Mouse (Mus musculus): ENCODE results near the gene Slc9a9.

The Slc9a9 gene

DNA sequence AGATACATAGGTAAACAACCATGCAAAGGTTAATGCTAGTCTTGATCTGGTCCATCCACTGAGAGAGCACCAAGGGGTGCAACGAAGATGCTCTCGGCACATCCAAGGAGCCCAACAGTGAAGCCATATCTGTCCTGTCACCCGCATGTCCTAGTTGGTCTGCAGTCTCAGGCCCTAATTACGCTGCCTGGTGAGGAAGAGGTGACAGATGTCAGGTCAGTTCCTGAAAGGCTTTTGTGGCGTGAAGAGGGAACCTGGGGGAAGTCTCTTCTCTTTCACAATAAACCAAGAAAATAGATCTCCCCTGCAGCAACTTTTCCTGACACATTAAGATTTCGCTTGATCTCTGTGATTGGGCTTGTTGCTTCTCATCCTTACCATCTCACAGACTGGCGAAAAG, 277.5 kb downstream of the Slc9a9 start:
- DNase-seq (ENCODE audit: low spot score in 2 of 2), result no peak

DNA sequence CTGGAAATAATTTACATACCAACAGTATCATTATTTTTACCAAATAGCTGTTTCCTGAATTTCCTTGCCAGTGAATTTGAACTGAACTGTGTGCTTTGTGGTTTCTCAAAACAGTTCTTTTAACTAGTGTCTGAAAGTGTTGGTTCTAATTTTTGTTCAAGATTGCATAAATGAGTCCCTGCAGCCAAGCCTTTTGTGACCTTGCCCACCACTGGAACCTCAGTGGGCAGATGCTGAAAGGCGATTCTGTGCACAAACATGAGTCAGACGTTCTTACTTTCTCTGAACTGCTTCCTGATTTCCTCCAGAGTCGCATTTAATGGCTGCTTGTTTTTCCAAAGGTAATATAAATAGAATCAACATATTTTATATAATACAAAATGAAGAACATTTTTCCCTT, 281.0 kb downstream of the Slc9a9 start:
- DNase-seq (ENCODE audit: low spot score in 2 of 2), result no peak

DNA sequence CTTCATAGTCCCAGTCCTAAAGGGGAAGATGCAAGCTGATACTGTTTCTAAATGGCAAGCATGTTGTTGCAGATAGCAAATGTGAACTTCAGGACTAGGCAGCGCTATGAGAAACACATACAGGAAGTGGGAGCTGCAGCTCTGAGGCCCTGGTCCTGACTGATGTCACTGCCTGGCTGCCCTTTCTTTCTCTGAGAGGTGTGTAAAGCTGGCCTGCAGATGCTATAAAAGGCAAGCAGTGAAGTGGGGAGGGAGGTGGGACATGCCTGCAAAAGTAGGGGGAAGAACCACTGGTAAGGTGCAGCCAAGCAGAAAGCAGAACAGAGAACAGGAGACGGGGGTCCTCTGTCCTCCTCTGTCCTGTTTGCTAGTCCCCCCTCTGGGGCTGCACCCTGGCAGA, 285.9 kb downstream of the Slc9a9 start:
- DNase-seq (ENCODE audit: low spot score in 2 of 2), result no peak

DNA sequence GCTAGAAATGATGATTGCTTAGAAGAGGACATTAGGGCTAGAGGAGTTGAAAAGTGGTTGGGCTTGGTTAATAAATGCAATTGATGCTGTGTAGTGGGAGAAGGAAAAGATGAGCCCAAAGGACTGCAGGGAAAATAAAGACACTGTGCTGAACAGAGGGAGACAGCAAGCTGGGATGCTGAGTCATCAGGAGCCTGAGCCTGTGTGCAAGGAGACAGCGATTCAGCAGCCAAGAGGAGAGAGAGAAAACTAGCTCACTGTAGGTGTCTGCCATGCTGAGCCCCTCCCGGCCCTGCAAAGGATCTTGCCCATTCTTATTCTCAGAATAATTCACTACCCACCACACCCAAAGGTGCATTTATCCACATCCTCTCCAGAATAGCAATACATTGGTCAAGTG, 288.7 kb downstream of the Slc9a9 start:
- DNase-seq (ENCODE audit: low spot score in 2 of 2), result no peak

DNA sequence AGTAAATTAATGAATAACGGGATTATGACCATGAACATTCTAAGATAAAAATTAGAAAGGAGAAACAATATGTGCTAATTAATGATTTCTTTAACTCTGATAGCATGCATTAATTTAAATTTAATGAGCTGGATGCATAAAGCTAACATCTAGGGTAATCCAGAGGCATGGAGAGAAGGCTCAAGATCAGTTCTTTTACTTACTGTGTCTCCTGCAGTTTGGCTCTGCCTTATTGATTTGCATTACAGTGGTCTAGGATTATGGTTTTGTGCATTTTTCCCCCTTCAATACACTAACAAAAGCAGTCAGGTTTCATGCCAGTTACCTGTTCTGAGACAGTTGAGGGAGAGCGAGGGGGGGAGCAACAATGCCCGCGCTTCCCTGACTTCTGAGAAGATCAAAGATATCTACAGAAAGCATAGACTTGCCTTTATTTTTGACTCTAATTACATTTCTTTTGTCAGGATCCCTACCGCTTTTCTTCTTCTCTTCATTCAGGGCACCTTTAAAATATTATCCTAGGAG, 298.9 kb downstream of the Slc9a9 start:
- no peak for DNase-seq (ENCODE audit: low spot score in 2 of 2)

DNA sequence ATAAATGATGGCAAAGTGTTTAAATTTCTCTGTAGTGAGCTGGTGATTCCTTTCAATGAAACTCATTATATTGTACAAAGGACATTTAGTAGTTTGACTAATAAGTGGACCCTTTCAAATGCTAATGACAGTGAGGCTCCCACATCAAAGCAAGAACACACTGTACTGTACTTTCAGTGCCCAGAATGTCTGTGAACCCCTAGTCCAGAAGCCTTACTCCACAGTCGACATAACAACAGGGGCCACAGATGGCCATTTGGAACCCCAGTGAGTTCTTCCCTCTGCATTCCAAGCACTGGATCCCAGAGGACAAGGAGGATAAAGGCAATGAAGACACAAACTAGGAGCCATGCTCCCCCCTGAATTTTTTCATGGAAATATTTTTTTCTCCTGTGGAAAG, 299.4 kb downstream of the Slc9a9 start:
- peak in 1 of 2 experiments; percentile 24 for DNase-seq (ENCODE audit: low spot score in 2 of 2)

DNA sequence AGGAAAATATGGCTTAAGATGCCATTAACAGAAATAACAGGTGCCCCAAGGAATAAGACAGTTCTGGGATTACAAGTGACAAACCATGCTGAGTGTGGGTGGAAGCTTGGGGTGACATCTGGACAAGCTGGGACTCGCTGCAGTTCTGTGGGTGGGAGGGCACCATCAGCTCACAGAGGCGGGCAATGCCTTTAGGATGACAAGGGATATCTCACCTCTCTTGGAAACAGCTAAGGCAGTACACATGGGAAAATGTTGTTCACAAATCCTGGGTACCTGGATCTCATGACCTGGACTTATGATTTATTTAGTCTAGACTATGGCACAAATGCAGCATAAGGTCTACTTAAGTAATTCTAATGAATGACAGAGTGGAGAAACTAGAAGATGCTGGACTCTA, 302.3 kb downstream of the Slc9a9 start:
- no peak for DNase-seq (ENCODE audit: low spot score in 2 of 2)

DNA sequence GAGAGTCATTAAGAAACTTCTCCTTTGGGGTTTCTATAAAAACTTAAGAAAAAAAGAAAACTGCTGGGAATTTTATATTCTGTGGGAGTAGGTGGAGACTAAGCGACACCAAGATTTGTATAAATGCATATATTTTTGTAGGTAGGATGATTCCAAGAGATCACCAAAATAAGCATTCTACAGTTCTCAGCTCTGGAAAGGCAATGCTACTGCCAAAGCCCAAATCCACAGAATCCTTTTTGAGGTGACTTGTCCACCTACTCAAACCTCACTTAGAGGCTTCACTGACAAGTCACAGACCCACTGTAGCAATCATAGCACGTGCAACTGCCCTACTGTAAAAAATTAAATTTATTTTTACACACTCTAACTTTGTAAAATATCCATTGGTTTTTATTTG, 303.0 kb downstream of the Slc9a9 start:
- no peak for DNase-seq (ENCODE audit: low spot score in 2 of 2)

DNA sequence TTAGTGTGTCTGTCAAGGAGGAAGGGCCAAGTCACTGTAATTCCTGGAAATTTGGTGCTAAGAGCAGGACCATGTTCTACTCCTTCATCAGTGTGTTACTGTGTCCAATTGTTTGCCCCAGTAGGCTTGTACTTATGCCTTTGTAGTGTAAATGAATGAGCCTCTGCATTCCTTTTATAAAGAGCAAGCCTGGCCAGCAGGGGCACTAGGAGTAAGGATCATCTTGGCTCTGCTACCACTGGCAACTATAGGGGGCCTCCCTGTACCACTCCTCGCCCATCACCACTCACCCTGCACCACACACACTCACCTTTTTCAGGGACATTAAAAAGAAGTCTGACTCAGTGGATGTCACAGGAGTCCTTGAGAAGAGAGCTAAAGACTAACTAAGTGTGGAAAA, 306.5 kb downstream of the Slc9a9 start:
- DNase-seq (ENCODE audit: low spot score in 2 of 2), result no peak

DNA sequence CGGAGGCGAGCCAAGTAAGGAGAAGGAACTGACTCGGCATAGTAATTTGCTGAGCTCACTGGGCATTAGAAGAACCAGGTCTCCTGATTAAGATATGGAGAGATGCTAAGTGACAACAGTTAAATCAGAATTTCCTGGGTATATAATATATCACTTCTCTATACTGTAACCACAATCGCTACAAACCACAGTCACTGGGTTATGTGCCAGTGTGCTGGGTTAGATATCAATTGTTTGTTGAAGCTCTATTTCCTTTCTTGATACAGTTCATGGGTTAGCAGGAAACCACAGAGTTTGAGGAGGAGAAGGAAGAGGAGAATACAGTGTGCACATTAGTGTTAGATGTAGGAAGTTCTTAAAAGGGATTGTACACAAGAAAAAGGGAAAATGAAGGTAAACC, 323.9 kb downstream of the Slc9a9 start:
- no peak for DNase-seq (ENCODE audit: low spot score in 2 of 2)

DNA sequence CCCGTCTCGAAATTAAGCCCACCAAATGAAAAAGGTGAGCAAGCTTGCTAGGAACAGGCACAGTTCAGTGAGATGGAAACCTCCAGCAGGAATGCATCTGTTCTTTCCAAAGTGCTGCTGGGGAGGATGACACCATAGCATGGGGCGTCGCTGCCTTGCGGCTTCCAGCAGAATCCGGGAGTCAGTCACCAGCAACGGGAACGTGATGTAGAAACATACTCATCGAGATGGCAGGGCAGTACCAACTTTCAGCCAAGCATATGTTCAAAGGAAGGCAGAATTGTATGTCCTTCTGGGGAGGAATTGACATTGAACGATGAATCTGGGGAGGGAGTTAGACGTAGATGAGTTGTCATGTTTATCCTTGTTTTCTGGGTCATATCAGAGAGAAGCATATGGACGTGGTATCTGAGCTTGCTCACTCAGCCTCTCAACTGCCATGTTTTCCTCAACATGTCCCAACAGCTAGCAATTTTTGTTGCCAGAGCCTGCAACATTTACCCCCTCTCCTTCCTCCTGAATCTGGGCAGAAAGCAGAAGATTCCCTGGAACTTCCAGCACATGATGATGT, 350.5 kb downstream of the Slc9a9 start:
- no peak for DNase-seq (ENCODE audit: low spot score in 2 of 2)

DNA sequence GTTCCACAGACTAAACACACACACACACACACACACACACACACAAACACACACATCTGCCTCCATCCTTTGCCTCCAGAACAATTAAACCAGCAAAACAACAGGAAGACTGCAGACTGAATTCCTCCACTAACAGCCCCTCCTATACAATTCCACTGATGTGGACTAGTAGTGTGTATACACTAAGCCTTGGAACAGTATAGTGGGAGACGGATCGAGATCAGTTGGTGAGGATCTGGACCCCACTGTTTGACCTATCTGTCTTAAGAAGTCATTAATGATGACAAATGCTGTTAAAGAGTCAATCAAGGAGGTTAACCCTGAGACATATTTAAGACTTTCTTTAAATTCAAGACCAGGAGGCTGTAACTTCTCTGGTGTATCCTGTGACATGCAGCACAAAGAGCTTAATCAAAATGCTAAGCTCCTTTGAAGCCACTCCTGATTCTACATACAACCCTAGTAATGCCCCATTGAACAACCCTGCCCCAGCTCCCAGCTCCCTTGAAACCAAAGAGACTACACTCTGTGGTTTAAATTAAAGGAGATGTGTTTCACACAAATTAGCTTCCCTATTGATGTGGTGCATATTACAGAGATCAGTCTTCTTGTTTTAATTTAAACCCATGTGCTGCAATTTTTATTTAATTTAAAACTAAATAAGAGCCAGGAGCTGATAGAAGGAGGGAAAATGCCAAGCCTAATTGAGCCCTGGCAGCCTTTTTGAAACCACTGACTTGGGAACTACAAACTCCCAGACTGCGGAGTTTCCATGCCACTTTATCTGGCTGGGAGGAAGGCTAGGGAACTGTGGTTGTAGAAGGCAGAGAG, 364.6 kb downstream of the Slc9a9 start:
- DNase-seq (ENCODE audit: low spot score in 2 of 2), result no peak

DNA sequence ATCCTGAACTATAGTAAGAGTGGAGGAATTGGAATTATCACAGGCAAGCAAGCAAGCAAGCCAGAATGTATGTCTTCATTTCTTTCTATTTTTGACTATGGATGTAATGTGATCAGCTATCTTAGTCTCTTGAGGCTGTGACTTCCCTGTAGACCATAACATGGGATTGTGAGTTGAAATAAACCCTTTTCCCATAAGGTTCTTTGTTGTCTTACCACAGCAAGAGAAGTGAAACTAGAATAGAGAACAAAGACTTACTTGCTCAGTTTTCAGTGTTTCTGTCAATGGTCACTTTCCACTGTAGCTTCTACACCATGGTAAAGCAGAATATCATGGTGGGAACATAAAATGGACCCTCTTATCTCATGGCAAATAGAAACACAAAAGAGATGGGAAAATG, 366.5 kb downstream of the Slc9a9 start:
- no peak for DNase-seq (ENCODE audit: low spot score in 2 of 2)

DNA sequence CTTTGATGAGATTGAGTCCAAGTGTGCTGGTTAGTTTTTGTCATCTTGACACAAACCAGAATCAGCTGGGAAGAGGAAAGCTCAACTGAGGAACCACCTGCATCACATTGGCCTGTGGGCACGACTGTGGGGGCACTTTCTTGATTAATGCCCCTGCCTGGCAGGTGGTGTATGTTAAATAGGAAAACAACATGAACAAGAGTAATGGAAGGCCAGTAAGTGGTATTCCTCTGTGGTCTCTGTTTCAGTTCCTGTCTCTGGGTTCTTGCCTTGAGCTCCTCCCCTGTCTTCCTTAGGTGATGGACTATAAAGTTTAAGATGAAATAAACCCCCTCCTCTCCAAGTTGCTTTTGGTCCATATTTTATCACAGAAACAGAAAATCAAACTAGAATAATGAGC, 372.7 kb downstream of the Slc9a9 start:
- DNase-seq (ENCODE audit: low spot score in 2 of 2), result no peak

DNA sequence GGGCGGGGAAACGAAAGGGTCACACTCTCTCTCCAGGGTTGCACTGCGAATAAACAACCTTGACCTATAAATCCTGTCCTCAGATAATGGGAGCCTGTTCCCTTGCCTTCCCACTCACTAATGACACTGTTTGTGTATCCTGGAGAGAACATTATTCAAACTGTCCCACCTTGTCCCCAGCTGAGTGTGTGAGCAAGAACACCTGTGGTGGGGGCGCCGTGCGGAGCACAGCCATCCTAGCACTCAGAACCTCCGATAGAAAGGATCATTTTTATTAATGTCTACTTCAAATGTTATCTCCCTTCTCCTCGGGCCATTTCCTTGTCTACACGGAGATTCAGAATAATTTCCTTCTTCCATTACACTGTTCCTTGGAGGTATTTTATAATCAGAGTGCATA, 382.5 kb downstream of the Slc9a9 start:
- DNase-seq (ENCODE audit: low spot score in 2 of 2), result no peak

DNA sequence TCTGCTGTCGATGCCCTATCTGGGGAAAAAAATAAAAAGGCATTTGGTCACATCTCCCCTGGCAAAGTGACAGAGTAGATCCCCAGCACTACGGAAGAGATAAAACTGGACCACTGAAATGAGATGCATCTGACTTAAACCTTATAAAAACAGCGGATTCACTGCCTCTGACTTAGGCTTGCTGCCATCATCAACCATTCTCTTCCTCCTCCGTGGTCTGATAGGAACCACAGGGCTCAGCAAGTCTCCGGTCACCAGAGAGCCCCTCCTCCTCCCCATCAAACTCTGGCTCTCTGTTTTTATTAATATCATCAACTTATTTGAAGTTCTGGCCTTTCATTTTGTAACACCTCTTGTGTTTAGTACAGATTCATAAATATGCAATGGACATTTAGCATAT, 383.5 kb downstream of the Slc9a9 start:
- DNase-seq (ENCODE audit: low spot score in 2 of 2), result no peak

DNA sequence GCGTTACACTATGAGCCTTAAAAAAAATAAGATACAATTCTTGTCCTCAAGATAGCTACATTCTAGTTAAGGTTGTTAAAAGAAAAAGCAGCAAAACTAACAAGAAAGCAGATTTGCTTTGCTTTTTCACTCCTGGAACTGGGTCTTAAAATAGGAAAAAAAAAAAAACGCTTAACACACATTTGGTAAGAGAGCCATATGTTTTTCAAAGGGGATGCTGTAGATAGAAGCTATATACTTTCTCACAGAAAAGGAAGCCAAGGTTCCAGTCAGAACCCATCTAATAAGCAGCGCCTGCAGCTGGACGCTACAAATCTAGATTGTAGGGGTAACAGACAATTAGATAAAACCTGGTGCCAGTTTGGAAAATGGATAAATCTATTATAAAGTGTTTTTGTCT, 386.1 kb downstream of the Slc9a9 start:
- DNase-seq (ENCODE audit: low spot score in 2 of 2), result no peak

DNA sequence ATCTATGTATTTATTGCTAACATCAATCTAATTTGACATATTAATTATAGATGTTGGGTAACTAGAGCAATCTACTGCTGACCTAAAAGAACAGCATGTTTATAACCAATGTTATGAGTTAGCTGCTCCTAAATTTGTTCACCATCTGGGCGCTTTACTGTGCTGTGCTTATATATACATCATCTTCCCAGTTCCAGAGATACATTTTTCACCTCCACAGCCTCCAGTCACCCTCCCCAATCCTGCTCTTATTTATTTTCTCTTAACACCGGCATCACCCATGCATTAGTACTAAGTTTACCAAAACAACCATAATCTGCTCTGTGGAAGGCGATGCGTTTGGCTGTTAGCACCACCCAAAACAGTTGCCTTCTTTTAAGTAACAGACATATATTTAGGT, 391.0 kb downstream of the Slc9a9 start:
- no peak for DNase-seq (ENCODE audit: low spot score in 2 of 2)

DNA sequence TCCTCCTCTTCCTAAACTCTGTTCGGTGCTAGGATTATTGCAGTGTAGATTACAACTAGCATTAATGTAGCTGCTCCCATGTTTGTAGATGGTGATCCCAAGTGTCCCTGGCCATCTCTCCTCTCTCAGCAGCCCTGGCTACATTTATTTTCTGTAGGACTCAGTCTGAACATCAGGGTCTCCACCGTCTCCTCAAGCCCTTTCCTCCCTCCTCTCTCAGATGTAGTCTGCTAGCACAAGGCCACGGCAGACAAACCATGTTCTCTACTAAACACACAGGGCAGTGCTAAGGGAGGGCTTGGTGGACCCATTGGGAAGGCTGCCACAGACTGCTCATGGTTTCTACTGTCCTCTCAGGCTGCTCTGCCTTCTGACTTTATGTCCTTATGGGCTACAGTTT, 397.3 kb downstream of the Slc9a9 start:
- DNase-seq (ENCODE audit: low spot score in 2 of 2), result no peak

DNA sequence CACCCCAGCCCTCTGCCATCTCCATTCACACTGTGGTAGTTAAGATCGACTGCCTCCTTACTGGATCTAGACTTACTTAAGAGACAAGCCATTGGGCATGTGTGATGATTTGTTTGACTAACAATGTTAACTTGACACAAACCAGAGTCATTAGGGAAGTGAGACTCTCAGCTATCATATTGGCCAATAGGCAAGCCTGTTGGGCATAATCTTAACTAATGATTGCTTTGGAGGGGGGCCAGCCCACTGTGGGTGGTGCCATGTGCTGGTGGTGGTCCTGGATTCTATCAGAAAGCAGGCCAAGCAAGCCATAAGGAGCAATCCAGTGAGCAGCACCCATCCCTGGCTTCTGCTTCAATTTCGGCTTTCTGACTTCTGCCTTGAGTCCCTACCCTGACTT, 398.8 kb downstream of the Slc9a9 start:
- DNase-seq (ENCODE audit: low spot score in 2 of 2), result no peak

DNA sequence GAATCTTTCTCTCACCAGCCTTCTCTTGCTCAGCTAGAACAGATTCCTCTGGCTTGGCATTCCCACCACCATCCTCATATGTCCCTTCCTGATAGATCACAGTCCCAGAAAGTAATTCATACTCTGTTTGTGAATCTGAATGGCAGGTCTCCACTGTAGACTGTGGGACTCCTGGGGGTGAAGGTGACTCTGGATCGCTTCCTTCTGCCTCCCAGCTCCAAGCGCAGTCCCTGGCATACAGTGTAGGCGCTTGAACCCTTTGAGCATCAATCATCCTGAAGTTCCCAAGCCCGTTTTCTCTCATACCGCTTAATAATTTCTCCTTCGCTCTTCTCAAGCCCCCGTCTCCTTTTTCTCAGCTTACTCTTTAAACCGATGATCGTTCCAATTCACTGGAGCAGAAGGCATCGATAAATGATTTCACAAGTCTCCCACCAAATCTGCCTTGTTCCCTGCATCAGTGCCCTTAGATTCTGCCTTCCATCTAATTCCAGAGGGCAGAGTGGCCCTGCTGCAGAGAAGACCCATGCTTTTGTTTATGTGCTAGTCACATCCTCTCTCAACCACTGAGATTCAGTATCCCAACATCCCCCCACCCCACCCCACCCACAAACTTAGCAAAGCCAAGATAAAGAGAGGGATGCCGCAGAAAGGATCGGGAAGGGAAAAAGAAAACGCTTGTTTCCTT, 401.3 kb downstream of the Slc9a9 start:
- no peak for DNase-seq (ENCODE audit: low spot score in 2 of 2)

DNA sequence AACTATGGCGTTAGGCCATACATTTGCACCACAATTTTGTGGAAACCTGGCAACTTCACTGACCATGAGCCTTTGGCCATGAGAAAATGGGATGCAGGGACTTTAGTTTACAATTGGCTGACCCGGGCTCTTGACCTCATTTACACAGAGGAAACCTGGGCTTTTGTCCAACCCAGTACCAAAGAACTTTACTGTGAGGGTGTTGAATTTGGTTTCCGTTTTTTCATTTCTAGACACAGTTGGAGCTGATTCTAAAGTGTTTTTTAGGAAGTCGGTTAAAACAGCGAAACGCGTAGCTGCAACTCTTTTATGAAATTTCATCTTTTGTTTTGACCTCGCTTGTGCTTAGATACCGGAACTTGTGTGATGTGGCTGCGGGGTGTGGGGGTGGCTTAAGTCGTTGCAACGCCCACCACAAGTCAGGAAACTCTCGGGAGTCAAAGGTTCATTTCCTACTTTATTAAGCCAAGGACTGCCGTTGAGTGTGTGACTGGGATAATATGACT, 402.8 kb downstream of the Slc9a9 start:
- DNase-seq (ENCODE audit: low spot score in 2 of 2), result no peak

DNA sequence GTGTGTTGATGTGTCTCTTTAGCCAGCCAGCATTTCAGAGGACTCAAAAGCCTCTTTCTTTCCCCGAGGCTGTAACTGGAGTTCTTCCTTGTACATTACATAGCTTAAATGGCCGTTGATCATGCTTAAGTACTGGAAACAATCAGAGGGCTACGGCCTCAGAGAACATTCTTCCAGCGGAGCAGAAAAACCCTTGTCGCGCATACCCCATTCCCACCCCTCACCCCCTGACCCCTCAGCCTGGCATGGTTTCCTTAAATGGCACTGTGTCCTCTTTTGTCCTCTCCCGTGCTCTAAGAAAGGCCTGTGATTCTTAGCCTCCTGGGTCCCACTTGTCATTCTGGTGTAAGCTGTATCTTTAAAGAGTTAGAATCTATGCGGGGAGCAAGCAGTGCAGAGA, 404.0 kb downstream of the Slc9a9 start:
- no peak for DNase-seq (ENCODE audit: low spot score in 2 of 2)
